Mouse (Mus musculus) lung, postnatal 0 days (tissue): ENCODE measurements at regions not wholly inside any gene's neighbourhood (a gene's known extent, or its start where the extent isn't known, plus 50 kb on each side); places are given as distances from the start of the nearest gene placed in this dataset.

Source experiments
- CTCF ChIP-seq: IDR thresholded peaks from 2 replicates; pipeline ENCODE4 v1.5.1; 2016; ENCODE audit warnings: antibody characterized with exemption, mild to moderate bottlenecking
- EP300 ChIP-seq: IDR thresholded peaks from 2 replicates; pipeline ENCODE4 v1.6.1; 2016; ENCODE audit warnings: antibody characterized with exemption, mild to moderate bottlenecking, control low read depth

- TF ChIP-seq EP300 (no peak), CTCF (no peak)
Observed at GRCm38 (mm10) chr1:142708263-142708662, 932.2 kb upstream of the B3galt2 start.
